Mouse (Mus musculus) forebrain, embryonic 11.5 days (tissue): Measurements from ENCODE around the gene Doc2g. TPM values are rescaled to one million over a fixed set of nuclear protein-coding genes. Genes with fewer than 3 reads are reported as not detected.

ENCODE experiments used
- ATAC-seq: fragments of 200-750 bp; cut with Nextera tagmentation; replicated peaks from 2 replicates; pipeline ENCODE4 v1.8.0; 2017; ENCODE audit warnings: moderate TSS enrichment; ENCODE audit not compliant: low FRiP score
- DNase-seq: peaks from one replicate; pipeline ENCODE4 v3.0.0-alpha.2; 2017; ENCODE audit warnings: low spot score
- H3K27ac ChIP-seq: fragments of 300-500 bp; sonication (generic); 2 replicates; pipeline ENCODE4 v1.5.1; 2014; ENCODE audit warnings: low read depth, low read length
- H3K27me3 ChIP-seq: fragments of 300-500 bp; sonication (generic); 2 replicates; pipeline ENCODE4 v1.6.1; 2014; ENCODE audit warnings: mild to moderate bottlenecking, low read length, mixed read lengths; ENCODE audit not compliant: control insufficient read depth, insufficient read depth
- H3K36me3 ChIP-seq: fragments of 300-500 bp; sonication (generic); 2 replicates; pipeline ENCODE4 v1.6.1; 2014; ENCODE audit warnings: mild to moderate bottlenecking, low read length, moderate library complexity, mixed read lengths; ENCODE audit not compliant: control insufficient read depth, insufficient read depth
- H3K4me1 ChIP-seq: fragments of 300-500 bp; sonication (generic); replicated peaks from 2 replicates; pipeline ENCODE4 v1.6.1; 2014; ENCODE audit warnings: low read length, mixed read lengths; ENCODE audit not compliant: control insufficient read depth, insufficient read depth
- H3K4me2 ChIP-seq: fragments of 300-500 bp; sonication (generic); 2 replicates; pipeline ENCODE4 v1.6.1; 2014; ENCODE audit warnings: low read depth, mild to moderate bottlenecking, low read length, moderate library complexity, mixed read lengths; ENCODE audit not compliant: severe bottlenecking
- H3K4me3 ChIP-seq: fragments of 300-500 bp; sonication (generic); 2 replicates; pipeline ENCODE4 v1.5.1; 2014; ENCODE audit warnings: low read depth, low read length
- H3K9ac ChIP-seq: fragments of 300-500 bp; sonication (generic); 2 replicates; pipeline ENCODE4 v1.6.1; 2014; ENCODE audit warnings: low read length
- H3K9me3 ChIP-seq: fragments of 300-500 bp; sonication (generic); 2 replicates; pipeline ENCODE4 v1.6.1; 2016; ENCODE audit warnings: low read length, mixed read lengths; ENCODE audit not compliant: control insufficient read depth
- WGBS: fragments of 180-500 bp; shearing (Covaris S2); extraction: QIAGEN DNeasy Blood & Tissue Kit; methylation state at CpG from one replicate; pipeline ENCODE4 v1.1.7; 2014; 5-methylcytosine and 5-hydroxymethylcytosine counted together
- polyA plus RNA-seq: library from polyadenylated mRNA; unstranded; fragments of >200 nt; fragmentation: Nextera tagmentation; extraction: Ambion mirVana; gene quantifications from 2 replicates; pipeline ENCODE4 v1.2.1, GENCODE M21; 2014

Doc2g gene
- polyA plus RNA-seq, 1 experiment from 2014 or later, result 4.2 TPM

- Histone ChIP-seq H3K4me2 (peak overlapping the region; percentile 90), H3K4me1 (peaks cover 2% of the 10 kb centered on the region; the same call in 1 of the 2 replicates), H3K27ac (peak overlapping the region; percentile 96), H3K4me3 (peak overlapping the region; percentile 73), H3K9ac (peak overlapping the region; percentile 89), H3K36me3 (no peaks in the 10 kb centered on the region), H3K9me3 (no peaks in the 10 kb centered on the region), H3K27me3 (no peaks in the 10 kb centered on the region)
- no peak for DNase-seq
- ATAC-seq, result peak; percentile 23; the same call in 1 of the 2 replicates
- WGBS, result 17% methylated on average over 17 of the region's 17 CpGs
Observed at GRCm38 (mm10) chr19:4000949-4001525, 2.1 kb upstream of the Doc2g start.

- H3K4me2 ChIP-seq, result no peak overlapping the region
- no peak overlapping the region for H3K4me3 ChIP-seq
- H3K27ac ChIP-seq, result no peak overlapping the region
Observed at GRCm38 (mm10) chr19:4001752-4002151, 1.4 kb upstream of the Doc2g start.

GRCm38 (mm10) chr19:4003641-4004040 lies 528 bp downstream of the Doc2g start:
- Histone ChIP-seq H3K9ac (no peak overlapping the region), H3K27ac (no peak overlapping the region), H3K4me3 (no peak overlapping the region), H3K4me1 (peaks cover 2% of the 10 kb centered on the region; the same call in 1 of the 2 replicates), H3K4me2 (no peak overlapping the region), H3K9me3 (no peaks in the 10 kb centered on the region), H3K27me3 (no peaks in the 10 kb centered on the region), H3K36me3 (no peaks in the 10 kb centered on the region; the same call in 1 of the 2 replicates)
- ATAC-seq (no peak), DNase-seq (no peak)
- 86% methylated on average over 12 of the region's 12 CpGs for WGBS

More at GRCm38 (mm10) chr19:4001752-4002151, 1.4 kb upstream of the Doc2g start:
- H3K9ac ChIP-seq, result no peak overlapping the region
- no peaks in the 10 kb centered on the region for H3K27me3 ChIP-seq
- 93% methylated on average over 5 of the region's 5 CpGs for WGBS
- DNase-seq (no peak), ATAC-seq (no peak)
- H3K4me1 ChIP-seq, result peaks cover 2% of the 10 kb centered on the region; the same call in 1 of the 2 replicates
- no peaks in the 10 kb centered on the region for H3K9me3 ChIP-seq
- H3K36me3 ChIP-seq, result no peaks in the 10 kb centered on the region

GRCm38 (mm10) chr19:4004331-4004730 lies 1.2 kb downstream of the Doc2g start:
- Histone ChIP-seq H3K4me2 (no peak overlapping the region), H3K4me3 (no peak overlapping the region), H3K9ac (no peak overlapping the region), H3K36me3 (no peaks in the 10 kb centered on the region; the same call in 1 of the 2 replicates), H3K27ac (no peak overlapping the region), H3K27me3 (no peaks in the 10 kb centered on the region), H3K9me3 (no peaks in the 10 kb centered on the region), H3K4me1 (peaks cover 2% of the 10 kb centered on the region; the same call in 1 of the 2 replicates)
- DNase-seq (no peak), ATAC-seq (no peak)
- WGBS, result 88% methylated on average over 15 of the region's 15 CpGs

GRCm38 (mm10) chr19:4005091-4005490 lies 2.0 kb downstream of the Doc2g start:
- ATAC-seq, result no peak
- WGBS, result 95% methylated on average over 9 of the region's 9 CpGs
- Histone ChIP-seq H3K9me3 (no peaks in the 10 kb centered on the region), H3K4me3 (no peak overlapping the region), H3K27me3 (no peaks in the 10 kb centered on the region), H3K9ac (no peak overlapping the region), H3K4me1 (no peaks in the 10 kb centered on the region; the same call in 1 of the 2 replicates), H3K4me2 (no peak overlapping the region), H3K36me3 (no peaks in the 10 kb centered on the region; the same call in 1 of the 2 replicates), H3K27ac (no peak overlapping the region)
- no peak for DNase-seq

DNA sequence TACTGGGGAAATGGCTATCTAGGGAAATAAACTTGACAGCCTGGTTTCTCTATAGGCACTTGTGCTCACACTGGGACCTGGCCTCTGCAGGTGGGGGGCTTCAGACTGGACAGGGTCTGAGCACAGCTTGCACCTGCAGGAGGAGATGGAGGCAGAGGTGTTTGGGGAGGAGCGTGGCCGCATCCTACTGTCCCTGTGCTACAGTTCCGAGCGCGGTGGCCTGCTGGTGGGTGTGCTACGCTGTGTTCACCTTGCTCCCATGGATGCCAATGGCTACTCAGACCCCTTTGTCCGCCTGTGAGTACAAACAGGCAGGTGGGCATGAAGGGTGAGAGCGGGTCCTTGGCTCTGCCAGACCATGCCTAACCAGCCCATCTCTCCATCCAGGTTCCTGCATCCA lies 2.9 kb downstream of the Doc2g start:
- no peak overlapping the region for H3K4me2 ChIP-seq
- ATAC-seq (no peak), DNase-seq (no peak)
- H3K27me3 ChIP-seq, result no peaks in the 10 kb centered on the region
- no peaks in the 10 kb centered on the region; the same call in 1 of the 2 replicates for H3K4me1 ChIP-seq
- no peak overlapping the region for H3K4me3 ChIP-seq
- H3K27ac ChIP-seq, result no peak overlapping the region
- no peak overlapping the region for H3K9ac ChIP-seq
- 95% methylated on average over 8 of the region's 8 CpGs for WGBS
- no peaks in the 10 kb centered on the region; the same call in 1 of the 2 replicates for H3K36me3 ChIP-seq
- H3K9me3 ChIP-seq, result no peaks in the 10 kb centered on the region

- no peak overlapping the region for H3K4me3 ChIP-seq
- no peaks in the 10 kb centered on the region; the same call in 1 of the 2 replicates for H3K36me3 ChIP-seq
- H3K27me3 ChIP-seq, result no peaks in the 10 kb centered on the region
- 95% methylated on average over 5 of the region's 5 CpGs for WGBS
- no peaks in the 10 kb centered on the region for H3K9me3 ChIP-seq
- H3K27ac ChIP-seq, result no peak overlapping the region
- no peak overlapping the region for H3K4me2 ChIP-seq
- H3K4me1 ChIP-seq, result peaks cover 5% of the 10 kb centered on the region; the same call in 1 of the 2 replicates
- no peak overlapping the region for H3K9ac ChIP-seq
- ATAC-seq (no peak), DNase-seq (no peak)
Observed at GRCm38 (mm10) chr19:4011086-4011485, 8.0 kb downstream of the Doc2g start.

- WGBS, result under 1% methylated on average over 45 of the region's 45 CpGs
Observed at GRCm38 (mm10) chr19:4012432-4013022, 9.4 kb downstream of the Doc2g start, which contains the start of gene Ndufv1. Ndufv1 (minus strand) TSS chr19:4012806.

More at GRCm38 (mm10) chr19:4012432-4013022, 9.4 kb downstream of the Doc2g start, which contains the start of gene Ndufv1:
- peak; percentile 99 for ATAC-seq
- Histone ChIP-seq H3K36me3 (no peaks in the 10 kb centered on the region; the same call in 1 of the 2 replicates), H3K4me3 (peak within 1 kb of the TSS; percentile 76), H3K9me3 (no peaks in the 10 kb centered on the region), H3K9ac (peak within 1 kb of the TSS; percentile 64), H3K27me3 (no peaks in the 10 kb centered on the region), H3K4me2 (peak within 1 kb of the TSS; percentile 65), H3K4me1 (peaks cover 5% of the 10 kb centered on the region; the same call in 1 of the 2 replicates), H3K27ac (no peak within 1 kb of the TSS)
- DNase-seq, result peak; percentile 98
